Mouse (Mus musculus): ENCODE data around the gene Polr2l.

DNA sequence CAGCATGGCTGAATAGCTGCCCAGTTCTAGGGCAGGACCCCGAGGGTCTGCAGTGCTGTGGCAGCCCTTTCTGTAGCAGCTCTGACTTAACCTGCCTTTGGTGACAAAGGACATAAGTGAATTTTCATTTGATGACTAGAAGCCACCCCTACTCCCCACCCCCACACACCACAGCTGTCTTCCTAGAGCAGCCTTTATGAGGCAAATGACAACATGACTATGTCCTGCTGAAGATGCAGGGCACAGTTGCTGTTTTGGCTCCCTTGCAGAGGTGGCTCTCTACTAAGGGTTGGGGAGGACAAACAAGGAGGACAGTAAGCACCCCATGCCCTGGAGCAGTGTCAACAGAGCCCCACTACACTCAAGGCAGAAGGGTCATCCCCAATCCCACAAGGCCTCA lies 44.9 kb upstream of the Polr2l start:
- TF ChIP-seq CTCF (IDR thresholded peaks at IDR 0.05; ENCODE audit: insufficient read depth, low read length) (no peak), POLR2A (IDR thresholded peaks at IDR 0.05; ENCODE audit: borderline replicate concordance, extremely low read depth, low read depth, low read length) (no peak)
